Mouse (Mus musculus): Measurements from ENCODE around the gene Znrf2.

GRCm38 (mm10) chr6:54795971-54796370 lies 20.7 kb upstream of the Znrf2 start:
- no peak for TF ChIP-seq CTCF (conservative IDR thresholded peaks at IDR 0.05 in 1 of 2, IDR thresholded peaks at IDR 0.05 in 1 of 2; ENCODE audit: low read depth in 2 of 2, low read length in 2 of 2)
- TF ChIP-seq MEF2A (IDR thresholded peaks at IDR 0.05; ENCODE audit: borderline replicate concordance, low read depth, low read length), result no peak
- TF ChIP-seq EP300 (IDR thresholded peaks at IDR 0.05; ENCODE audit: low read length), result no peak
- TF ChIP-seq RCOR1 (conservative IDR thresholded peaks at IDR 0.05; ENCODE audit: low read depth, low read length), result no peak
- TF ChIP-seq POLR2A (IDR thresholded peaks at IDR 0.05; ENCODE audit: low read depth, low read length), result no peak
- no peak for TF ChIP-seq SMC3 (IDR thresholded peaks at IDR 0.05; ENCODE audit: low read depth, low read length)
- no peak for TF ChIP-seq USF1 (IDR thresholded peaks at IDR 0.05; ENCODE audit: low read depth, low read length)

Data from CH12.LX (cell line).